Comparison of ENCODE assay signal across 8 mouse cellular contexts in genomic region chr1:153185828-153186803, GRCm38 (mm10). TPM values are rescaled to one million over a fixed set of nuclear protein-coding genes. Genes with fewer than 3 reads are reported as not detected.
DNase-seq lines count a peak whose midpoint lies in the region; ATAC-seq and TF ChIP-seq lines count a peak whose summit lies in the region.

TSS of gene Lamc2 (minus strand) at chr1:153186447.

- H3K9me3 ChIP-seq in forebrain, postnatal 0 days (ENCODE audit: low read length) = no peaks in the 10 kb centered on the region
- H3K9me3 ChIP-seq in kidney, embryonic 14.5 days (ENCODE audit: control insufficient read depth, low read length) = no peaks in the 10 kb centered on the region
- H3K9me3 ChIP-seq in lung, embryonic 15.5 days = no peaks in the 10 kb centered on the region
- no peaks in the 10 kb centered on the region for H3K9me3 ChIP-seq in stomach, embryonic 16.5 days (replicated peaks; ENCODE audit: control insufficient read depth, low read length)

- H3K4me3 ChIP-seq in brown adipose tissue, adult 24 weeks (ENCODE audit: insufficient read depth, low read depth, low read length) = peak within 1 kb of the TSS; percentile 47
- peak within 1 kb of the TSS; percentile 43 for H3K4me3 ChIP-seq in forebrain, postnatal 0 days (ENCODE audit: low read depth, low read length)
- H3K4me3 ChIP-seq in kidney, embryonic 14.5 days (ENCODE audit: low read length) = peak within 1 kb of the TSS; percentile 47
- H3K4me3 ChIP-seq in lung, embryonic 15.5 days = peak within 1 kb of the TSS; percentile 52
- H3K4me3 ChIP-seq in stomach, embryonic 16.5 days (replicated peaks; ENCODE audit: low read length) = peak within 1 kb of the TSS; percentile 53

- TF ChIP-seq CTCF in forebrain, postnatal 0 days (IDR thresholded peaks at IDR 0.05; ENCODE audit: low read depth) = no peak

- WGBS in forebrain, postnatal 0 days = 3% methylated on average over 46 of the region's 46 CpGs
- 3% methylated on average over 46 of the region's 46 CpGs for WGBS in kidney, embryonic 14.5 days
- WGBS in lung, embryonic 15.5 days = 5% methylated on average over 46 of the region's 46 CpGs
- WGBS in stomach, embryonic 16.5 days = 4% methylated on average over 46 of the region's 46 CpGs

- no peaks in the 10 kb centered on the region for H3K4me1 ChIP-seq in brown adipose tissue, adult 24 weeks (ENCODE audit: control insufficient read depth, insufficient read depth, insufficient read length, low read length)
- H3K4me1 ChIP-seq in forebrain, postnatal 0 days (ENCODE audit: insufficient read depth) = peaks cover 4% of the 10 kb centered on the region; the same call in 1 of the 2 replicates
- H3K4me1 ChIP-seq in kidney, embryonic 14.5 days (ENCODE audit: control insufficient read depth, insufficient read depth, low read length) = peaks cover 8% of the 10 kb centered on the region; the same call in 1 of the 2 replicates
- H3K4me1 ChIP-seq in lung, embryonic 15.5 days = peaks cover 22% of the 10 kb centered on the region
- peaks cover 4% of the 10 kb centered on the region for H3K4me1 ChIP-seq in stomach, embryonic 16.5 days (ENCODE audit: control insufficient read depth, insufficient read depth, low read length)

- peak within 1 kb of the TSS; percentile 81 for H3K4me2 ChIP-seq in forebrain, postnatal 0 days (ENCODE audit: low read depth)
- H3K4me2 ChIP-seq in kidney, embryonic 14.5 days (replicated peaks; ENCODE audit: low read depth, low read length) = peak within 1 kb of the TSS; percentile 87
- H3K4me2 ChIP-seq in lung, embryonic 15.5 days = peak within 1 kb of the TSS; percentile 81
- H3K4me2 ChIP-seq in stomach, embryonic 16.5 days (ENCODE audit: low read depth, low read length) = peak within 1 kb of the TSS; percentile 80

- DNase-seq in cerebellum, adult 9-10 months = no peak
- peak; percentile 35 for DNase-seq in forebrain, postnatal 0 days
- no peak for DNase-seq in spleen, postnatal 14 days (ENCODE audit: low spot score in 2 of 2)

- peak within 1 kb of the TSS; percentile 51 for H3K9ac ChIP-seq in forebrain, postnatal 0 days
- peak within 1 kb of the TSS; percentile 63 for H3K9ac ChIP-seq in kidney, embryonic 14.5 days (ENCODE audit: low read depth, low read length)
- H3K9ac ChIP-seq in lung, embryonic 15.5 days = peak within 1 kb of the TSS; percentile 58
- H3K9ac ChIP-seq in stomach, embryonic 16.5 days (ENCODE audit: low read length) = peak within 1 kb of the TSS; percentile 76

- peaks cover 6% of the 10 kb centered on the region for H3K27me3 ChIP-seq in forebrain, postnatal 0 days (ENCODE audit: insufficient read depth, low read length)
- H3K27me3 ChIP-seq in kidney, embryonic 14.5 days (ENCODE audit: control insufficient read depth, insufficient read depth, low read length) = peaks cover 15% of the 10 kb centered on the region
- H3K27me3 ChIP-seq in lung, embryonic 15.5 days = peaks cover 18% of the 10 kb centered on the region
- no peaks in the 10 kb centered on the region; the same call in 1 of the 2 replicates for H3K27me3 ChIP-seq in stomach, embryonic 16.5 days (ENCODE audit: control insufficient read depth, insufficient read depth, low read length)

- H3K36me3 ChIP-seq in forebrain, postnatal 0 days (ENCODE audit: insufficient read depth) = no peaks in the 10 kb centered on the region
- H3K36me3 ChIP-seq in kidney, embryonic 14.5 days (ENCODE audit: control insufficient read depth, insufficient read depth, low read length) = no peaks in the 10 kb centered on the region
- no peaks in the 10 kb centered on the region for H3K36me3 ChIP-seq in lung, embryonic 15.5 days
- H3K36me3 ChIP-seq in stomach, embryonic 16.5 days (ENCODE audit: control insufficient read depth, insufficient read depth, low read length) = no peaks in the 10 kb centered on the region

- H3K27ac ChIP-seq in brown adipose tissue, adult 24 weeks (replicated peaks; ENCODE audit: low read depth, low read length) = no peak within 1 kb of the TSS
- no peak within 1 kb of the TSS for H3K27ac ChIP-seq in forebrain, postnatal 0 days (ENCODE audit: low read depth, low read length)
- peak within 1 kb of the TSS; percentile 69; the same call in 1 of the 2 replicates for H3K27ac ChIP-seq in kidney, embryonic 14.5 days (ENCODE audit: low read depth, low read length)
- peak within 1 kb of the TSS; percentile 71 for H3K27ac ChIP-seq in lung, embryonic 15.5 days
- peak within 1 kb of the TSS; percentile 72 for H3K27ac ChIP-seq in stomach, embryonic 16.5 days (ENCODE audit: low read length)

- ATAC-seq in cerebellum, adult (ENCODE audit: insufficient number of reproducible peaks, low FRiP score, low TSS enrichment) = peak; percentile 69; the same call in 1 of the 2 replicates
- ATAC-seq in forebrain, postnatal 0 days = peak; percentile 71
- peak; percentile 76 for ATAC-seq in kidney, embryonic 14.5 days (ENCODE audit: low FRiP score, low TSS enrichment)
- ATAC-seq in lung, embryonic 15.5 days (ENCODE audit: borderline replicate concordance, extremely low read depth, low FRiP score, low TSS enrichment) = peak; percentile 82
- peak; percentile 90 for ATAC-seq in stomach, embryonic 16.5 days (ENCODE audit: insufficient read depth, low FRiP score)

RNA-seq across cellular contexts. Expression of gene Lamc2, which starts in this region (rescaled TPM):
- polyA plus RNA-seq in brown adipose tissue, adult 24 weeks (2012; ENCODE audit: insufficient read depth, insufficient read length, missing spikeins) = 0.21 and 1.7 TPM in 2 replicates
- 5.2 and 5.8 TPM in 2 replicates for total RNA-seq in forebrain, postnatal 0 days (2014; rRNA removed)
- 2.8 and 4.4 TPM in 2 replicates for polyA plus RNA-seq in forebrain, postnatal 0 days (2015; fragmentation: Nextera tagmentation; extraction: Ambion mirVana)
- 24.5 and 44.2 TPM in 2 replicates for polyA plus RNA-seq in kidney, embryonic 14.5 days (2014; fragmentation: Nextera tagmentation; extraction: Ambion mirVana)
- 58.5 and 64.8 TPM in 2 replicates for polyA plus RNA-seq in lung, embryonic 15.5 days (2015; fragmentation: Nextera tagmentation; extraction: Ambion mirVana)
- 15.6 and 20.9 TPM in 2 replicates for polyA plus RNA-seq in stomach, embryonic 16.5 days (2015; fragmentation: Nextera tagmentation; extraction: Ambion mirVana)

Comparison
In these comparisons a context has a peak if more than half of its experiments do, and no peak if none do; other contexts are left out.
1. H3K27ac ChIP-seq: peak in kidney, embryonic 14.5 days (single experiment), lung, embryonic 15.5 days (single experiment) and stomach, embryonic 16.5 days (single experiment); none in brown adipose tissue, adult 24 weeks (single experiment) and forebrain, postnatal 0 days (single experiment).
2. Peak in every context shown above with its lines, with median percentiles within 50 percentile points of each other: ATAC-seq, H3K4me3 ChIP-seq, H3K4me2 ChIP-seq and H3K9ac ChIP-seq.